Mouse (Mus musculus) lung, postnatal 0 days (tissue): ENCODE results near the gene Mapkapk2.

Experiments used
- CTCF ChIP-seq: IDR thresholded peaks from 2 replicates; pipeline ENCODE4 v1.5.1; 2016; ENCODE audit warnings: antibody characterized with exemption, mild to moderate bottlenecking
- EP300 ChIP-seq: IDR thresholded peaks from 2 replicates; pipeline ENCODE4 v1.6.1; 2016; ENCODE audit warnings: antibody characterized with exemption, mild to moderate bottlenecking, control low read depth

DNA sequence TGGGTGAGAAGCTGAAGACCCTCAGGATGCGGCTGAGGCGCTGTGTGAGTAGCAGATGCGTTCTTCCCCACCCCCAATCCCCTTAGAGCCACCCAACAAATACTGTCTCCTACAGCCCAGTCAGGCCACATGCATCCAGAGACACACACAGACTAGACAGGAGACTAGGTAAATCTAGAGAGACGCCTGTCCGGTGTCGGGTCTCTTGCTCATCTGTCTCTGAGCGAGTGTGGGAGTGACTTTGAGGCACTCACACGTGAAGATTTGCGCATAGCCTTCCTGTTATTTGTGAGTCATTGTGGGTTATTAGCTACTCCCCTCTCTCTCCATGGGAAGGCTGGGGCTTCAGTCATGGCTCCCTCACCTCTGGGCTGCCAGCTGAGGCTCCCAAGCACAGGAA is 76.2 kb downstream of the Mapkapk2 start:
- TF ChIP-seq CTCF (no peak), EP300 (no peak)
